Mouse (Mus musculus) NIH3T3 (cell line): ENCODE data around the gene Agtrap.
A peak's percentile ranks its signal among the peaks of the same experiment; 100 is the strongest.

ENCODE experiments used
- DNase-seq: peaks from one replicate; pipeline ENCODE4 v3.0.0-alpha.2; 2012; ENCODE audit warnings: low read depth

Gene Agtrap

DNA sequence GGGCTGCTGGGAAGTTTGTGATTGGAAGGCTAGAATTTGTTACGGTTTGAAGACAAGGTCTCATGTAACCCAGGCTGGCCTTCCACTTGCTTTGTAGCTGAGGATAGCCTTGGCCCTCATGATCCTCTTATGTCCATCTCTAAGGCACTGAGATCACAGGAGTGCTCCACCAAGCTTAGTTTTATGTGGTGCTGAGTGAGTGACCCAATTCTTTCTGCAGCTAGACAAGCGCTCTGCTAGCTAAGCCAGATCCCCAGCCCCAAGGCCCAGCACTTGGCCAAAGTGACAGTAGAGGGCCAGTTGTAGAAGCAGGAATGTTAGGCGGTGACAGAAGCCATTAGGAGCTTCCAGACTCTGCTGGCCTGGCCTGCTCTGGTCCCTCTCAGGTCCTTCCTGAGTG lies 16.3 kb upstream of the Agtrap start:
- DNase-seq, result no peak

DNA sequence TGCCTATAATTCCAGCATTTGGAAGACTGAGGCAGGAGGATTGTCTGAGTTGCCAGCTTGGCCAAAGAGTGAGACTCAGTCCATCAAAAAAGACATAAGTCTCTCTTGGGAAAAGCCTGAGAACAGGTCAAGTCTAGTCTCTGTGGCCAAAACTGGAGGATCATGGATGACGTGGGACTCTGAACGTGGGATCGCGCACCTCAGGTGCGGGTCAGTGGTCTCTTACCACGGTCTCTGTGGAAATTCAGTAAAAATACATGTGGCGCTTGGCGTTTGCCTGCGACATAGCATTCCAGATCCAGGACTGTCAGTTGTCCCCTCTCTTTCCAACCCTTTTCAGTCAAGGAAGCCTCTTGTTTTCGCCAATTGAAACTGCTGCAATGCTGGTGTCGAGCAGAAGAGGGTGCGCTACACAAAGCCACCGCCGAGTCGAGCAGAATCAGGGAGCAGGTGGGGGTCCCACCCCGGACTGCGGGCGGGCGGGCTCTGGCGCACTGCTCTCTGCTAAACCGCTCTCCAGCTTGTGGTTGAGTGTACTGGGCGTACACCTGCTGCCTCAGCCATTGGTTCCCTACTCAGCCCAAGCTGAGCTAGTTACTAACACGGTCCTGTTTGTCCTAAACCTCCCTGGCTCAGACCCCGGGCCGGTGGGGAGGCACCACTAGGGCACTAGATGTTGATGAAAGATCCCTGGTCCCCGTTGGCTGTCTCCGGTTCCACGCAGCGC lies 14.1 kb upstream of the Agtrap start:
- DNase-seq, result no peak

- DNase-seq, result no peak
Observed at GRCm38 (mm10) chr4:148098666-148099065, 10.8 kb upstream of the Agtrap start.

DNA sequence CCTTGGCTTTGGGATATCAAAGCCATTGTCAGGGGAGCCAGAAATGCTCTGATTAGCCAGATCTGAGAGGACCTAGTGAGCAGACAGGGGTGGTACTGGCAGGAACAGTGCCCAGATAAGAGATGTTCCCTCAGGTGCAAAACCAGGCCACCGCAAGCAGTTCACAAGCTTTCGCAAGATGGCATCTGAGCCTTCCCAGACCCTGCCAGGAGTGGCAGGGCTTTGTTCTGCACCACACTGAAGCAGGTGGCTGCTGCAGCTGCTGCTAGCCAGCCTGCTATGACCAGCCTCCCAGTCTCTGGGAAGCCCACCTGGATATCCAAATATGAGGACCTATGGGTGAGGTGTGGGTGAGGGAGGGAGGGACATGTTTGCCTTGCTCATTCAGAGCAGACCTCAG lies 10.1 kb upstream of the Agtrap start:
- no peak for DNase-seq

DNA sequence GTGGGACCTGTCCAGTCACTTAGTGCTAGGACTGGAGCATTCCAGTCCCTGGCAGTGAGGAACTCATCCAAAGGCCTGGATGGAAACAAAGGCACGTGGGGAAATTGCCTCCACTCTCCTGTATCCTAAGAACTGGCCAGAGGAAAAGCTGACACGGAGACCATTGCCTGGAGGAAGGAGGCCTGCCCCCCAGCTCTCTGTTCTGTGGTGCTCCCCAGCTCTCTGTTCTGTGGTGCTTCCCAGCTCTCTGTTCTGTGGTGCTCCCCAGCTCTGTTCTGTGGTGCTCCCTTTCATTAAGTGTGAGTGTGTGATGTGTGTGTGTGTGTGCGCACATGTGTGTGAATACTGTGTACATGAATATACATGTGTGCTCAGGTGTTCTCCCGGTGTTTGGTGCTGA lies 7.2 kb upstream of the Agtrap start:
- DNase-seq, result no peak

GRCm38 (mm10) chr4:148094161-148094560 lies 6.3 kb upstream of the Agtrap start:
- no peak for DNase-seq

DNA sequence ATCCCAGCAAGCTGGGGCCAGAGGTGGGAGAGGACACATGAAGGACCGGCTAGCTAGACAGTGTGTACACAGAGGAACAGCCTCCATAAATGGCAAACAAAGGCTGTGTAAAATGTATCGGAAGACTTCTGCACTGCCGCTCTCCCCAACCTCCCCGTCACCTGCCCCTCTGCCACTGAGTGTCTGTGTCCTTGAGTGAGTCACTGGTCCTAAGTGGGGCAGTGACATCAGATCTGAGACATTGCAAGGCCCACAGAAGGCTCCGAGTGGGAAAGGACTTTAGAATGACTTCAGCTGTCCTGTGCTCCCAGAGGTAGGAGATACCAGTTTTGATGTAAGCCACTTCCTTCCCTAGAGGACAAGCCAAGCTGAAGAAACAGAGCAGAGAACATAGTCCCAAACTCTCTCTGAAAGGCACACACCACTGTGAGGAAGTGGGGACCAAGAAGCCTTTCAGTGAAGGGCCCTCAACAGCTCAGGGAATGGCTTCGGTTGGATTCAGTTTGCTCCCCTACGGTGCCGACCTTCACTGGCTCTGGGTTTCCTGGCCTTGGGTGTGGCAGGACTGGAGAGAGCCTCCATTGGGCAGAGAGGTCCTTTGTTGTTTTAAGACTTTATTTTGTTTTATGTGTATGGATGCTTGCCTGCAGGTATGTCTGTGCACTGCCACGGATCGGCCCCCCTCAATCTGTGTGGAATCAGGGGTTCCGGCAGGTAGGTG lies 4.9 kb upstream of the Agtrap start:
- no peak for DNase-seq

- DNase-seq, result no peak
Observed at GRCm38 (mm10) chr4:148091181-148091580, 3.4 kb upstream of the Agtrap start.

- DNase-seq, result no peak
Observed at GRCm38 (mm10) chr4:148089166-148089565, 1.3 kb upstream of the Agtrap start.

GRCm38 (mm10) chr4:148087091-148087906 lies 532 bp downstream of the Agtrap start:
- peak; percentile 63 for DNase-seq

DNA sequence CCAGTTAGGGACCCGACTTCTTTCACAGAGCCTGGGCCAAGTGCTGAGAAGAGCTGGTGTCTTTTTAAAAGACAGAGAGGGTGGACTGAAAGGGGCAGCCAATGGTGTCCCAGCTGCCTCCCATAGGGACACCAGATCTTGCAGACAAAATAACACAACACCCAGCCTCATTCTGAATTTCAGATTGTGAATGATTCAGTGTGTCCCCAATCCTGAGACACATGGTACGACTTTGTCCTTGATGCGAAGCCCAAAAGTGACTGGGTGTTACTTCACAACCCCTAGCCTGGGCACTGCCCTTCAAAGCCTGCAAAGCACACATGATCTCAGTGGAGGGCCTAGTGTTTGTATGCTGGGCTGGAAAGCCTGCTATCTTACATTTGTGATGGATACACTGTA lies 1.9 kb downstream of the Agtrap start:
- no peak for DNase-seq

DNA sequence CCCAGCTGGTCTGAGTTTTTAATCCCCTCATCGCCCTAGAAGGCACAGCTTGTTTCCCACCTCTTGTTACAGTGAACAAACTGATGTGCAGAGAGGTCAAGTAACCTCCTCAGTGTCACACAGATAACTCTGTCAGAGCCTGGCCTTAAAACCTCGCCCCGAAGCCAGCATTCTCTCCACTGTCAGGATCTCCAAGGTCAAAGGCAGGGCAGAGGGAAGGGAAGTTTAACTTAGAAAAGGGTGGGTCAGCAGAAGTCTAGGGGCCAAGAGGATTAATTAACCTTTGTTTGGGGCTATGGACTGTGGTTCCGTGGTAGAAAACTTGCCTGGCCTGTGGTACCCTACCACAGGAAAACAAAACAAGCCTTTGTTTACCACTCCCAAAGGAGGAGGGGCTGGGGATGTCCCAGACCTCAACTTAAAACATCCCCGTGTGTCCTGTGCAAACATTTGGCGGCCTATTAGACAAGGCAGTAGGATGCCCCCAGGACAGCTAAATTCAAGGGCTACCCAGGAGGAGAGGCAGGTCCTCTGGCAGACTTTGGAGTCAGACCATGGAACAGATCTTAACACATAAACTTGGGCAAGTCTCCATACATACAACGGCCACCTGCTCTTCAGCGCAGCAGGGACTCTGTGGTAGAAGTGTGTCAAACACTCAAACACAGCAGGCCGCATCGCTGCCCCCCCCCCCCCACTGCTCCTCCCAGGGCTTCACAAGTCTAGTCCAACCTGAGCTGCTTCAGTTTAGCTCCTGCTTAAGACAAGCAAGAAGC lies 2.5 kb downstream of the Agtrap start:
- DNase-seq, result no peak

- peak; percentile 19 for DNase-seq
Observed at GRCm38 (mm10) chr4:148084261-148084714, 3.5 kb downstream of the Agtrap start.

DNA sequence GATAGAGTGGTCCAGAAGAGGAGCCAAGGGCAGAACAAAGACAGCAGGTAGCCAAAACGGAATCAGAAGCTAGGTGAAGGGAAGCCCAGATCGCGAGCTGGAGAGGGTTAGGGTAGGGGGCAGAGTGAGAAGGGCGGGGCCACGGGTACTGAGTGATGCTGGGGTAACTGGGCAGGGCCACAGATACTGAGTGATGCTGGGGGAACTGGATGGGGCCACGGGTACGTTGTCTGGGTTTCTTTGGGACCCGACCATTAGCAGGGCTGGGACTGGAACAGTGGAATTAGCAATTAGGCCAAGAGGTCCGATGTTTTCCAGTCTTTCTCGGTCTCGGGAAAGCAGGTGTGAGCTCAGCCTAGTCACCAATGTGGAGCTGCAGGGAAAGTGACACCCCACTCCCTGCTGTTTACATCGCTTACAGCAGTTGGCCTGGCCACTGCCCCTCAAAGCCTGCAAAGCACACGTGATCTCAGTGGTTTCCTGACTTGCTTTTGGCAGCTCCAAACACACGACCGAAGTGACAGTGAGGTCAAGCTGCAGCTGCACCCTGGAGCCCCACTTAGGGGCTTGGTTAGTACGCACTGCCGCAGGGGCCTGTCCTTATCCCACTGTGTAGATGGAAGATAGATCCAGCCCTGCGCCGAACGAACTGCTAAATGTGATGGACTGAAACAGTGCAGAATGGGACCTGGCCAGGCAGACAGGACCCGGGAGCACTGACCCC lies 4.5 kb downstream of the Agtrap start:
- DNase-seq, result no peak

GRCm38 (mm10) chr4:148082257-148083044 lies 5.4 kb downstream of the Agtrap start:
- peak; percentile 58 for DNase-seq

DNA sequence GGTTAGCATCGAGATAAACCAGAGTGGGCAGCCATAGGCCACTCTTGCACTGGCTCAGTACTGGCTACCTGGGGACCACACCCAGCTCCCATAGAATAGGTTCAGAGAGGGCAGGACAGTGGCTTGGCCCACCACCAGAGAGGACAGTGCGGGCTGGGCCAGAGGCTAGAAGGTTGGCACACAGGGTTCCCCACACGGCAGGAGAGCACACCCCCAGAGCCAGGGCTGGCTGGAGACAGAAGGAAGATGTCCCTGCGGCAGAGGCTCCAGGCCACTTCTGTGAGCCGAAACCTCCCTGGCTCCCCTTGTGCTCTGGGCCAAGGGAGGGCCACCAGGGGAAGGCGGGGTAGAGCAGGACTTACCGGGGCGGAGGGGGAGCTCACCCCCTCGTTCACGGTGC lies 6.6 kb downstream of the Agtrap start:
- DNase-seq, result no peak

DNA sequence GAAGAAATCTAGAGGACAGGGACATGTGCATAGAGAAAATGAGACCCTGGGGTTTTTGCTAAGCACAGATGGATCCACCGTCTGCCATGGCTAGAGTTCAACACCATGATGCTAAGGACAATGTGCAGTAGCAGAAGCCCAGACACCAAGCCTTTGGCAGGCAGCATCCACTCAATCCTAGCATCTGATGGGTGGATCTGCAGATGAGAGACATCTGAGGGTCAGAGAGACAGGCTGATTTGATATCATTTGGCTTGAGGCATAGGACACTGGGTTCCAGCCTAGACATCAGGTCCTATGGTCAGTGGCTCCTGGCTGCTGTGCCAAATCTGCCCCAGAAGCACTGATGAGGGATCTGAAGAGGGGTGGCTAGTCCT lies 7.2 kb downstream of the Agtrap start:
- no peak for DNase-seq

- no peak for DNase-seq
Observed at GRCm38 (mm10) chr4:148079944-148080596, 7.8 kb downstream of the Agtrap start.

- no peak for DNase-seq
Observed at GRCm38 (mm10) chr4:148079212-148079611, 8.6 kb downstream of the Agtrap start.

DNA sequence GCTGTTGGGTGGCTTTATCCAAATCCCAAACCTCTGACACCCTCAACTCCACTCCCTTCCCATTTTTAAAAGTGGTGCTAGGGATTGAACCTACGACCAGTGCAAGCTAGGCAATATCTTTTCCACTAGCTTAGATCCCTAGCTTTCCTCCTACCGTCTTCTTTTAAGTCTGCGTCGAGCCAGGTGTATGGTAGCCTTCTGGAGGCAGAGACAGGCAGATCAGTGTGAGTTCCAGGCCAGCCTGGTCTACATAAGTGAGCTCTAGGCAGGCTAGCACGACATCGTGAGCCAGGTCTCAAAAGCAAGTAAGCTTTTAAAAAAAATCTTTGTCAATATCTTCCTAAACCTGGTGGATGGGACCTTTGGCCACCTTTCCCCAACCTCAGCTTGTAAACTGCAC lies 11.9 kb downstream of the Agtrap start:
- DNase-seq, result no peak
